Mouse (Mus musculus) MEL-GATA-1-ER (cell line): ENCODE results near the gene R3hdm2.

Experiments used
- DNase-seq: peaks from one replicate; pipeline ENCODE4 v3.0.0-alpha.2; 2012; ENCODE audit warnings: low read depth; ENCODE audit errors: extremely low read depth

The R3hdm2 gene

GRCm38 (mm10) chr10:127353909-127354895 lies 25.9 kb upstream of the R3hdm2 start, which contains the start of gene Inhbe:
Gene Inhbe (minus strand): TSS chr10:127354411.
- DNase-seq: no peak

DNA sequence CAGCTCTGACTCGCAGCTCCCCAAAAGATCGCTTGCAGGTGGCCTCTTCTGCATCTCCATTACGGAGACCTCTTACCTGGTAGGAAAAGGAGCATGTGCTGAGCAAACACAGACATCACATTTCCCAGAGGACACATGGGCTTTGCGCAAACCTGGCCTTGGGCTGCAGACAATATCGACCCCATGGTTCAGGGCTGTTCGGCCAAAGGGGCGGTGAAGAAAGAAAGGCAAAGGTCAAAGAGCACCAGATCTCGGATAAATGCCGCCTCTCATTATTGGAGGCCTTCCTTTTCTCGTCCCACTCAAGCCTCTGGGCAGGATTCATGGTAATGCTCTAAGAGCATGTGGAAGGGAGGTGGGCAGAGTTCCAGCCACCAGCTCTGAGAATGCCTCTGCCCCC lies 24.8 kb upstream of the R3hdm2 start:
- DNase-seq: no peak

DNA sequence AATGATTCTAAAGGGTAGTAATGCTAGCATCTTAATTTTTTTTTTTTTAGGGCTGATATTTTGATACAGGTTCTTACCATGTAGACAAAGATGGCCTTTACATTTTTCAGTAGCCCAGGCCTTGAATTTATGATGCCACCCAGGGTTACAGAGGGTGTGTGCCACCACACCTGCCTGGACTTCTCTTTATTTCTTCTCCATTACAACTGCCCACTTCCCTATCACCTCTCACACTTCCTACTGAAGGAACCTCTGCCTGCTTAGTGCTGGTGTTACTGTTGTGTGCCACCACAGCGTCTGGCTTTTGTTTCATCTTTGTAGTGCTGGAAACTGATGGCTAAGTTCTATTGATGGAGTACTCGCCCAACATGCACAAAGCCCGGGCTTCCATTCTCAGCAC lies 19.4 kb upstream of the R3hdm2 start:
- DNase-seq: no peak

- DNase-seq: no peak
Measured at GRCm38 (mm10) chr10:127367116-127367515, 13.0 kb upstream of the R3hdm2 start.

DNA sequence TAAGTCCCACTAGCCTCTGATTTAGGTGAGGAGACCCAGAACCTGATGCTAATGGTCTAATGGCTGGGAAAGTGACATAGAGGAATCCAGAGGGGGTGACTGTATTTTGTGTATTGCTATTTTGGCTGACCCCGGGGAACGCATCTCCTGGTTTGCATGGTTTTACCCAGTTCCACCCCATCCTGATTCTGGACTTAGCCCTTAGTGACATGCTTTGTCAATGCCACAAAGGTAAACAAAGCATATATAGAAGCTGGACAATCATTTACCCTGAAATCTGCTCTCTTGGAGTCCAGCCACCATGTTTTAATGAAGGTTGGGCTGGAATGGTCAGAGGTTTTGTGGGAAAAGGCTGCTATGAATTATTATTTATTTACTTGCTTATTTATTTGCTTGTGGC lies 11.9 kb upstream of the R3hdm2 start:
- DNase-seq: no peak

DNA sequence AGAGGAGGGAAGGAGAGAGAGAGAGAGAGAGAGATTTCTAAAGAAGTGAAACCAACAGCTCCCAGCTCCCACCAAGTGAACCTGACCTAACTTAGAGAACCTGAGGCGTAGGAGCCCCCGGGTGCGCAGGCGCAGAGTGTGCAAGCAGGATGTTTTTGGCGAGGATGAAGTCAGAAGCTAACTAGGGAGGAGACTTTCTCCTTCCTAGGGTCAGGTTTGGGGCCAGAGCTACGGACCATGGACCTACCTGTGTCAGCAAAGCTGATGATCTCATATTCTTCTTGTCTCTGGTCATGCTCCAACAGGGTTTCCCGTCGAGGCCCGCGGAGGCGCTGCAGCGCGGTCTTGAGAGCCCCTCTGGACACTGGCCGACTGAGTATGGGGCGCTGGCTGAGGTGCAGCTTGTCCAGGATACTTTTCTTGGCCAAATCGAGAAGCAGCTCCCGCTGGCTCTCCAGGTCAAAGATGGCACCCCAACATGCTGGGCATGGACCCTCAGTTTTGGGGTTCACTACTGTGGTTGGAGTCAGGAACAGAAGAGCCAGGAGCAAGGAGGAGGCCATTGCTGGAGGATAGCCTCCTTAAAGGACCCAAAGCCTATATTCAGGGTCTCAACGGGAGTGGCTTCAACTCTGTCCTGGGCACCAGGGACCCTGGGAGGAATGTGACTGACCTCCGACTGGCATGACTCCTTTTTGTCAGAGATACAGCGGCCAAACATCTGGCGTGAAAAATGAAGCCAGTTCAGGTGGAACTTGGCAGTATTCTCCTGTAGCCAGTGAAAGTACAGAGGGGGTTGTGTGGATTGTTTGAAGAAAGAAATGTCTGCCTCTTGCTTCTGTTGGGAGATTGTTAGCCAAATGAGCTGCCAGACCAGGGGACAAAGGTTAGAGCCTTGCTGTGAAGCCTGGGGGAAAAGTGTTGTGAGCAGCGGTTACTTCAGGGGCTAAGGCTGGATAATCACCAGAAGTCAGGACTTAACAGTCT lies 10.0 kb upstream of the R3hdm2 start, which contains the start of gene Inhbc:
Gene Inhbc (minus strand): TSS at position 598 of the 987 bp plus-strand sequence.
- DNase-seq: no peak

- no peak for DNase-seq
Measured at GRCm38 (mm10) chr10:127371023-127371422, 9.1 kb upstream of the R3hdm2 start.

- no peak for DNase-seq
Measured at GRCm38 (mm10) chr10:127377700-127378099, 2.4 kb upstream of the R3hdm2 start.

DNA sequence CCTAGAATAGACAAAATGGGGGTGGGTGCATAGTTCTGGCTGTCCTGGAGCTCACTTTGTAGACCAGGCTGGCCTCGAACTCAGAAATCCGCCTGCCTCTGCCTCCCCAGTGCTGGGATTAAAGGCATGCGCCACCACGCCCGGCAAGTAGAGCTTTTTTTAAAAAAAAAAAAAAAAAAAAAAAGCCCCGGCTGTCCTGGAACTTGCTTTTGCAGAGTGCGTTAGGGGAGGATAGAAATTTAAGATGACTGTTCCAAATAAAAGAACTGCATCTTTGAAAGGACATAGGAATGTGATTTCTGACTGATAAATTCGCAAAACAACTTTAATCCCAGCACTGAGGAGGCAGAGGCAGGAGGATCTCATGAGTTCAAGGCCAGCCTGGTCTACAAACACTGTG lies 473 bp upstream of the R3hdm2 start:
- no peak for DNase-seq

DNA sequence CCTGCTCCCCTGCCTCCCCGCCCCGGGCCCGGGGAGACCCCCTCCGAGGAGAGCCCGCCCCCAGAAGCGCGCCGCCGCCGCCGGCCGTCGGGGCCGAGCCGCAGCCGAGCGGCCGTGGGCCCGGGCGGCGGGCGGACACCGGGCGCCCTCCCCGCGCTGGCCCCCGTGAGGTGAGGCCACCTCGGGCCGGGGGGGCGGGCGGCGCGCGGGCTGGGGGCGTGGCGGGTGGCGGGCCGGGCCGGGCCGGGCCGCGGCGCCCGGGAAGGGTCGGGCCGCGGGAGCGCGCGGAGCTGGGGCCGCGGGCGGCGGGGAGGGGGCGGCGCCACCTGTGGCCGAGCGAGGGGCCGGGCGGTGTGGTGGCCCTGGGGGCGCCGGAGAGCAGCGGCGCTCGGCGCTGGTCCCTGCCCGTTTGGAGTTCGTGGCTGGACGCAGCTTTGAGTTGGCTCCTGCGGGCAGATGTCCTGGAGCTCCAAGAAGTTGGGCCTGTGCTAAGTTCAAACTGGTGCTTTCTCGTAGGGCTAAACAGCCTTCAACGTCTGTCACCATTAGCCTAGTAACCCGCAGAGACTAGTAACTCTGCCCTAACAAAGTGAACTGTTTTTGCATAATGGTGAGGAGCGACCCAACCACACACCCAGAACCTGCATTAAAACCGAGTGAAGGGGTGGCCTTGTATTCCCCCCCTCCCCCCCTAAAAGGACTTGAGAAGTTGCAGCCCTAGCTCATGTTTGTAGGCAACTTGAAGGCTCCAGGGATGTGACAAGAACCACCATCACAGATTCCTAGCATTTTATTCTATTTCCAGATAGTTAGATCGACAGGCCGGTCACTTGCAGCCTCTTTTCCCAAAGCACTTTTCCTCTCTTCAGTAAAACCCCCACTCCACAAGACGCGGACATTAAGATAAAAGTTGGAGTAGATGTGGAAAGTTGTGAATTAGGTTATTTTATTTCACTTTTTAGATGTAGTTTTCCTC lies 928 bp downstream of the R3hdm2 start:
- DNase-seq: peak; percentile 45

- DNase-seq: no peak
Measured at GRCm38 (mm10) chr10:127381743-127382134, 1.6 kb downstream of the R3hdm2 start.

- DNase-seq: no peak
Measured at GRCm38 (mm10) chr10:127391774-127392173, 11.6 kb downstream of the R3hdm2 start.

- DNase-seq: no peak
Measured at GRCm38 (mm10) chr10:127404701-127405100, 24.6 kb downstream of the R3hdm2 start.

GRCm38 (mm10) chr10:127407391-127407790 lies 27.3 kb downstream of the R3hdm2 start:
- DNase-seq: no peak

- DNase-seq: no peak
Measured at GRCm38 (mm10) chr10:127412101-127412500, 32.0 kb downstream of the R3hdm2 start.

DNA sequence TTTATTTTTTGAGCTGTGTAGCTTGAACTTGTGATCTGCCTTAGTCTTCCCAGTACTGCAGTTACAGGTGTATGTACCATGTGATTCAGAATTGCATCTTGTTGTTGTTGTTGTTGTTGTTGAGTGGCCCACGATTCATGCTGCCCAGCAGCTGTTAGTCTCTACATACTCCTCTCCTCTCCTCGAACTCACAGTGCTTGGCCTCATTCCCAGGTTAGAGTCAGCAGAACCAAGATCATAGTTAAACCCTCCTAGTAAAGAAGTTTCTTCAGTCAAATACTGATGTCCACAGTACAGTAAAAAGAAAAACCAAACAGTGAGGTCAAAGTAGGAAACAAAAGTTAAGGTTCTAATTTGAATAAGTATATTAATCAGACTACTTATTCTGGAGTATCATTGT lies 32.6 kb downstream of the R3hdm2 start:
- no peak for DNase-seq

GRCm38 (mm10) chr10:127413585-127413984 lies 33.5 kb downstream of the R3hdm2 start:
- no peak for DNase-seq

GRCm38 (mm10) chr10:127414141-127414540 lies 34.0 kb downstream of the R3hdm2 start:
- no peak for DNase-seq

DNA sequence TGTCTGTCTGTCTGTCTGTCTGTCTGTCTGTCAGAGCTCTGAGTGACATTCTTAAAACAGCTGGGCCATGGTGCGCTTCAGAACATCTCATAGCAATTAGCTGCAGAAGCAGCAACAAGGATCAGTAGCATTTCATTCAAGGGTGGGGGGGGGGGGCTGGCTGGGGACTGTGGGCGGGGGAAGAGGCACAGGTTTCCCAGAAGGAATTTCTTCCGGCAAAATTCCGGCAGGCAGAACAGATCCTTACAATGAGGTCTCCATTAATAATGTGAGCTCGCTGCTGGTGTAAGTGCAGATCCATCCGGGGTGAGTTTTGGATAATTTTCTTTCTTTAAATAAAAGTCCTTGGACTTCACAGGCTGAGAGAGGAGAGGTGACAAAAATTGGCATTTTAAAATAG lies 40.0 kb downstream of the R3hdm2 start:
- no peak for DNase-seq

- no peak for DNase-seq
Measured at GRCm38 (mm10) chr10:127420676-127421353, 40.7 kb downstream of the R3hdm2 start.
